Mouse (Mus musculus) neural tube, embryonic 14.5 days (tissue): ENCODE results near the gene E2f6. TPM values are rescaled to one million over a fixed set of nuclear protein-coding genes. Genes with fewer than 3 reads are reported as not detected.

Source experiments
- ATAC-seq: fragments of 200-750 bp; cut with Nextera tagmentation; 2 replicates; pipeline ENCODE4 v1.8.0; 2017; ENCODE audit warnings: low read depth, mild to moderate bottlenecking, moderate TSS enrichment, moderate library complexity
- H3K27ac ChIP-seq: fragments of 300-500 bp; sonication (generic); 2 replicates; pipeline ENCODE4 v1.5.1; 2014; ENCODE audit warnings: low read depth, mild to moderate bottlenecking, control low read depth, low read length, moderate library complexity, mixed read lengths
- H3K27me3 ChIP-seq: fragments of 300-500 bp; sonication (generic); 2 replicates; pipeline ENCODE4 v1.6.1; 2014; ENCODE audit warnings: low read length; ENCODE audit not compliant: control insufficient read depth, insufficient read depth
- H3K36me3 ChIP-seq: fragments of 300-500 bp; sonication (generic); 2 replicates; pipeline ENCODE4 v1.6.1; 2014; ENCODE audit warnings: low read length, mixed read lengths; ENCODE audit not compliant: control insufficient read depth, insufficient read depth
- H3K4me1 ChIP-seq: fragments of 300-500 bp; sonication (generic); 2 replicates; pipeline ENCODE4 v1.6.1; 2014; ENCODE audit warnings: low read length; ENCODE audit not compliant: control insufficient read depth, insufficient read depth
- H3K4me2 ChIP-seq: fragments of 300-500 bp; sonication (generic); 2 replicates; pipeline ENCODE4 v1.6.1; 2014; ENCODE audit warnings: mild to moderate bottlenecking, low read depth, low read length, control low read depth
- H3K4me3 ChIP-seq: fragments of 300-500 bp; sonication (generic); 2 replicates; pipeline ENCODE4 v1.5.1; 2014; ENCODE audit warnings: low read depth, low read length, control low read depth, mixed read lengths
- H3K9ac ChIP-seq: fragments of 300-500 bp; sonication (generic); replicated peaks from 2 replicates; pipeline ENCODE4 v1.6.1; 2014; ENCODE audit warnings: low read depth, mild to moderate bottlenecking, control low read depth, low read length, mixed read lengths
- H3K9me3 ChIP-seq: fragments of 300-500 bp; sonication (generic); 2 replicates; pipeline ENCODE4 v1.6.1; 2016; ENCODE audit warnings: low read length; ENCODE audit not compliant: control insufficient read depth
- WGBS: fragments of 180-500 bp; shearing (Covaris S2); extraction: QIAGEN DNeasy Blood & Tissue Kit; methylation state at CpG from one replicate; pipeline ENCODE4 v1.1.7; 2014; 5-methylcytosine and 5-hydroxymethylcytosine counted together
- polyA plus RNA-seq: library from polyadenylated mRNA; unstranded; fragments of >200 nt; fragmentation: Nextera tagmentation; extraction: Ambion mirVana; gene quantifications from 2 replicates; pipeline ENCODE4 v1.2.1, GENCODE M21; 2014

The E2f6 gene
- polyA plus RNA-seq, 1 experiment from 2014 or later, result 28.7 TPM

DNA sequence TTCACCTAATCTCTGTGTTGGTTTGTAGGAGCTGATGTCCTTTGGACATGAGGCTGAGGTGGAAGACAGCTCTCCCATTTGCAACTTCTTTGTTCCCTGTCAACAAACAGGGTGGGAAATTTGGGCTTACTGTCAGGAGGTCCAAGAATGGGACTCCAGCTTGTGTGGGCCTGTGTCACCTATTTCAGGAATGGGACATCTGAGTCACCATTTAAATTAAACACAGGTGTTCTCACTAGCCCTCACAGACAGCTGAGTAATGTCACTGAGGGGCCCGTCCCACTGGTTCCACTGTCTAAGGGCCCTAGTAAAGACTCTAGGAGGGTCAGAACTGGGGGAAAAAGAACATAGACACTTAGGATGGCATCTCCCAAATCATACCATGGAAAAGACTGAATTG is 61.2 kb downstream of the E2f6 start:
- Histone ChIP-seq H3K4me2 (no peak overlapping the region), H3K9ac (no peak overlapping the region), H3K9me3 (no peaks in the 10 kb centered on the region), H3K27me3 (no peaks in the 10 kb centered on the region), H3K27ac (no peak overlapping the region), H3K4me1 (0 out of 2 replicates have a peak, but pooled peaks cover 3% of the 10 kb centered on the region), H3K4me3 (no peak overlapping the region), H3K36me3 (no peaks in the 10 kb centered on the region)
- ATAC-seq, result no peak
- 91% methylated on average over 1 of the region's 1 CpGs for WGBS

DNA sequence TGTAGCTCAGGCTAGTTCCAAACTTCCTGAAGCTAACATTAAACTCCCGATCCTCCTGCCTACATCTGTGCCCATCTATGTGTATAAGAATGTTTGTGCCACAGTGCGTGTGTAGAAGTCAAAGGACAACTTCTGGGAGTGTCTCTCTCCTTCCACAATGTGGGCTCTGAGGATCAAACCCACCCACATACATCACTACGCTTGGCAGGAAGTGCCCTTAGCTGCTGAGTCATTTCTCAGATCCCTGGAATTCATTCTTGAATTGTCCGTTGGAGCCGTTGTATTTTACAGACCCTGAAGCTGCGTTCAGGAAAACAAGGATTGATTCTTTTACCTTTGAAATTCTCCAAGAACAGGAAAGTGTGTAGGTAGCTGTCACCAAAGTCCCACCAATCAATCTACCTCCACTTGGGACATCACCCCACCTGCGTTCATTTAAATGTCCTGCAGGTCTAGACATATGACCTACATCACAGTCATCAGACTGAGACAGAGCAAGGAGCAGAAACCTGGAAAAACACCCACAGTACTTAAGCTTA is 62.2 kb downstream of the E2f6 start:
- Histone ChIP-seq H3K27me3 (no peaks in the 10 kb centered on the region), H3K9me3 (no peaks in the 10 kb centered on the region), H3K4me3 (no peak overlapping the region), H3K4me1 (0 out of 2 replicates have a peak, but pooled peaks cover 3% of the 10 kb centered on the region), H3K4me2 (no peak overlapping the region), H3K9ac (no peak overlapping the region), H3K36me3 (no peaks in the 10 kb centered on the region), H3K27ac (no peak overlapping the region)
- ATAC-seq, result no peak
- WGBS, result 81% methylated on average over 7 of the region's 7 CpGs

DNA sequence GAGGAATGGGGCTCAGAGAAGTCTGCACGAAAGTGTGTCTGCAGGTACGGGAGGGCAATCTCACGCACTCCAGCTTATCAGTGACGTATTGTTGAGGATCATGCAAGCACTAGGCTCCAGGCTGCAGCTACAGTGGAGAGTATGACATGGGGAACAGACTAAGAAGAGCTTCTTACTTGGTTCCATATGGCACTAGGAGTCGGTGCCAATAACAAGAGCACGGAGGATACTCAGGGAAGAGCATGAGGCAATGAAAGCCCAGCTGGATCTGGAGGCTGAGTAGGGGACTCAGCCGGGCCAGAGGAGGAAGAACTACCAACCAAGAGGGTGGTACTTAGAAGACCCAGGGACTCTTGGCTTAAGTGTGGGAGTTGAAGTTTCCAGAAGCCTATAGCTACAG is 62.8 kb downstream of the E2f6 start:
- H3K4me1 ChIP-seq, result 0 out of 2 replicates have a peak, but pooled peaks cover 3% of the 10 kb centered on the region
- no peak overlapping the region for H3K27ac ChIP-seq
- no peaks in the 10 kb centered on the region for H3K27me3 ChIP-seq
- no peaks in the 10 kb centered on the region for H3K36me3 ChIP-seq
- H3K9me3 ChIP-seq, result no peaks in the 10 kb centered on the region
- WGBS, result 89% methylated on average over 7 of the region's 7 CpGs
- no peak overlapping the region for H3K4me2 ChIP-seq
- no peak for ATAC-seq
- no peak overlapping the region for H3K4me3 ChIP-seq
- H3K9ac ChIP-seq, result no peak overlapping the region

DNA sequence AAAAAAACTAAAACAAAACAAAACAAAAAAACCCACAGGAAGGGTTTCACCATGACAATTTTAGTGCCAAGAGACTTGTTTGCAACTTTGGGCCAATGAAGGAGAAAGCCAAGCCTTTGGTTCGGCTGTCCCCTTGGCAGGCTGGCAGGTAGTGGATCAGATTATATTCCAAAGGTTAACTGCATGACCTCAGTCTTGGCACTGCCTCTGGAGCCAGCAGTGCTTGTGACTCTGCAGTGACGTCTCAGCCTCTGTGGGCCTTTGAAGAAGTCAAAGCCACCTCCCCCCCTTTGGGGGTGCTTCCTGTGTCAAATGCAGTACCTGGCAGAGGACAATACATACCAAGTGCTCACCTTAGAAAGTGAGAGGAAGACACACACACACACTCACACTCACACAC is 63.3 kb downstream of the E2f6 start:
- Histone ChIP-seq H3K9ac (no peak overlapping the region), H3K27ac (no peak overlapping the region), H3K36me3 (no peaks in the 10 kb centered on the region), H3K4me1 (no peaks in the 10 kb centered on the region), H3K27me3 (no peaks in the 10 kb centered on the region), H3K4me3 (no peak overlapping the region), H3K9me3 (no peaks in the 10 kb centered on the region), H3K4me2 (no peak overlapping the region)
- 69% methylated on average over 2 of the region's 2 CpGs for WGBS
- ATAC-seq, result no peak

DNA sequence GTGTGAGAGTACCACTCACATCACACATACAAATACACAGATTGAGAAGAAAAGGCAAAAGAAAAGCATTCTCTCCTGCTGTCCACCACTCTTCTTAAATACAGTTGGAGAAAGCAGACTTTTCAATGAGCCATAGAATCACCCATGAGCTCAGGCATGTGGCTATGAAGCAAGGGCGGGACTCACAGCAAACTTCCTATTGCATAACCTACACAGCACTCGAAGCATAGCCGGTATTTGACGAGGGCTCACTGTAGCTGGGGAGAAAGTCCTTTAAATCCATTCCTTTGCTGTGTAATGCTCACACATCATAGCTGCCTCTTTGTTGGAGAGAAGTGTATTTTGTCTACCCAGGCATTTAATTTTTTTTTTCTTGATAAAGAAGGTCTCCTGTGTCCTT is 64.5 kb downstream of the E2f6 start:
- Histone ChIP-seq H3K9ac (no peak overlapping the region), H3K9me3 (no peaks in the 10 kb centered on the region), H3K4me1 (no peaks in the 10 kb centered on the region), H3K27ac (no peak overlapping the region), H3K4me3 (no peak overlapping the region), H3K36me3 (no peaks in the 10 kb centered on the region), H3K4me2 (no peak overlapping the region), H3K27me3 (no peaks in the 10 kb centered on the region)
- ATAC-seq, result no peak
- 85% methylated on average over 4 of the region's 4 CpGs for WGBS

DNA sequence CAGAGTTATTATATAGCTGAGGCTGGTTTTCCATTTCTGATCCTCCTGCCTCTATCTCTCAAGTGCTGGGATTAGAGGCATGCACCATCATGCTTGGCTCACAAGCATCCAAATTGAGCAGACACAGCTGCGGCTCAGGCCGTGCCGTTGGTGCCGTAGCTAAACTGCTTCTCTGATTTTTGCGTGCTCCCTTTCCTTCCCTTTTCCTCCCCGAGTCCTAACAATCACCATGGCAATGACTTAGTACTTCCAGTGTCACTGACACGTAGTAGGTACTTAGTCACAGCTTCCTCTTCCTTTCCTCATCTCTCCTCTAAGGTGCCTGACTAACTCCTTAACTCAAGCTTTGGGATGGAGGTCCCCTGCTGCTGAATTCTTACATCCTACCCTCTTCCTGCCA is 64.9 kb downstream of the E2f6 start:
- ATAC-seq, result no peak
- Histone ChIP-seq H3K36me3 (no peaks in the 10 kb centered on the region), H3K4me2 (no peak overlapping the region), H3K27me3 (no peaks in the 10 kb centered on the region), H3K4me3 (no peak overlapping the region), H3K27ac (no peak overlapping the region), H3K9me3 (no peaks in the 10 kb centered on the region), H3K9ac (no peak overlapping the region), H3K4me1 (no peaks in the 10 kb centered on the region)
- WGBS, result 75% methylated on average over 7 of the region's 7 CpGs

DNA sequence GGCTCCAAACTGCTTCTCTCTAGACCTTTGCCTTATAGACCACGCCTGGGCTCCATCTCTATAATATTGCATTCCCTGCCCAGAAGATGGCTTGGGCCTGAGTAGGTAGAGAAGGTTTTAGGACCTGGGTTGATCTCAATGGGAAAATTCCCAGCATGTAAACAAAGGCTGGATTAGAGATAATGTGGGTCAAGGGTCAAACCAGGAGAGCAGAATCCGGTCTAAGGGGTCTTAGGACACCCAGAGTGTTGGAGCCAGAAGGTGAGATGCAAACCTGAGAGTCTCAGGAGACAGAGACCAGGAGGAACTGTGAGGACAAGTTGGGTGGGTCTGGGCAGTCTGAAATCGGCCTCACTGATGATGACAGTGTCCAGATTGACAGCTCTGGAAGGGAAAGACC is 65.9 kb downstream of the E2f6 start:
- H3K4me2 ChIP-seq, result no peak overlapping the region
- WGBS, result 75% methylated on average over 3 of the region's 3 CpGs
- H3K27ac ChIP-seq, result no peak overlapping the region
- H3K9me3 ChIP-seq, result no peaks in the 10 kb centered on the region
- no peaks in the 10 kb centered on the region for H3K27me3 ChIP-seq
- no peak overlapping the region for H3K9ac ChIP-seq
- no peak overlapping the region for H3K4me3 ChIP-seq
- H3K36me3 ChIP-seq, result no peaks in the 10 kb centered on the region
- no peaks in the 10 kb centered on the region for H3K4me1 ChIP-seq
- ATAC-seq, result no peak

DNA sequence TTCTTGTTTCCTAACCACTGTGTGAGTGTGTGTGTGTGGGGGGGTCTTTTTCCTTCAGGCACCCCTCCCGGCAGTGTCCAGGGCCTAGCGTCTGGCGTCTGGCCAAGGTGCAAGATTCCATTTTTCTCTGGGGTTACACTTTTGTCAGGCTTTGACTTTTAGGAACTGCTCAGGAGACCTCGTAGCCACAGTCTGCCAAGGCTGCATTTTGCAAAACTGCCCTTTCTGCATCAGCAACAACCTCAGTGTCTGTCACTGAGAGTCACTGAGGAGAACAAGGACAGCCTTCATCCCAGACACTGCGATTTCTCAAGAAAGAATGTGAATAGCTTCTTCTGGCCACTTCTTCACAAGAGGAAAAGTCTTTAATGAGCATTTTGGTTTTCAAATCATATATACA is 66.4 kb downstream of the E2f6 start:
- Histone ChIP-seq H3K36me3 (no peaks in the 10 kb centered on the region), H3K4me3 (no peak overlapping the region), H3K27ac (no peak overlapping the region), H3K9ac (no peak overlapping the region), H3K4me1 (no peaks in the 10 kb centered on the region), H3K9me3 (no peaks in the 10 kb centered on the region), H3K27me3 (no peaks in the 10 kb centered on the region), H3K4me2 (no peak overlapping the region)
- no peak for ATAC-seq
- 66% methylated on average over 5 of the region's 5 CpGs for WGBS

DNA sequence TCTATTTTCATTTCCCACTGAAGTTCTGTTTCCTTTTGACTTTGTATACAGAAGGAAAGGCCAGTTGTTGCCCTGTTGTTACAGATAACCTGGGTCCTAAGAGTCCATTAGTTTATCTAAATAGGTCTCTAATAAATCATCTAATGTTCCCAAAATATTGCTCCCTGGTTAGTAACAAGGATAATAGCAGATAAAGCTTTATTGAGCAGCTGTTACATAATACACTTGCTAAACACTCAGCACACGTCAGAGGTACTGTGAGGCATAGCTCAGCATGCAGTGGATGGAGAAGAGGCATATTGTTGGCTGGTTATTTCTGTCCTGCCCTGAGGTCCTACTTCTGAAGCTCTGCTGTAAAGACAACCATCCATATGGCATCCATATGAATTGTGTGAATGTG is 66.9 kb downstream of the E2f6 start:
- H3K27me3 ChIP-seq, result no peaks in the 10 kb centered on the region
- H3K9ac ChIP-seq, result no peak overlapping the region
- WGBS, result 56% methylated on average over 1 of the region's 1 CpGs
- ATAC-seq, result no peak
- H3K4me1 ChIP-seq, result no peaks in the 10 kb centered on the region
- no peak overlapping the region for H3K27ac ChIP-seq
- no peak overlapping the region for H3K4me2 ChIP-seq
- H3K36me3 ChIP-seq, result no peaks in the 10 kb centered on the region
- no peak overlapping the region for H3K4me3 ChIP-seq
- H3K9me3 ChIP-seq, result no peaks in the 10 kb centered on the region

DNA sequence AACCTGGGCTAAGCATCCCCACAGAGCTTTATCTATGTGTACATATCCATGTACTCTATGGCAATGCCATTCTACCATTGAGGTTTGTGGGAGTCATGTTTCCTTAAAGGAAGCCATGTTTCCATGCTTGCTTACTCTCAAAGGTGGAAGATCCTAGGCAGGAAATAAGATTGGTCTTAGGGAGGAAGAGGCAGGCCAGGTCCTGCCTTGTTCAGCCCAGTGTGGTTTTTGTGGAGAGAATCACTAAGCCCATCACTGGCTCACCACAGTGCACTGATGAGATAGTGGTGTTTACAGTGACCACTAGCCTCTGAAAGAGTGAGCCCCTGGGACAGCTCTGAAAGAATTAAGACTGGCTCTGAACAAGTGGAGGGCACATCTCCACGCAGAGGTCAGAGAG is 68.6 kb downstream of the E2f6 start:
- 77% methylated on average over 1 of the region's 1 CpGs for WGBS
- H3K4me3 ChIP-seq, result no peak overlapping the region
- ATAC-seq, result no peak
- no peaks in the 10 kb centered on the region for H3K9me3 ChIP-seq
- H3K36me3 ChIP-seq, result no peaks in the 10 kb centered on the region
- no peaks in the 10 kb centered on the region for H3K27me3 ChIP-seq
- no peaks in the 10 kb centered on the region for H3K4me1 ChIP-seq
- H3K9ac ChIP-seq, result no peak overlapping the region
- H3K4me2 ChIP-seq, result no peak overlapping the region
- no peak overlapping the region for H3K27ac ChIP-seq
